Mouse (Mus musculus): ENCODE data around the gene Ccdc124.

DNA sequence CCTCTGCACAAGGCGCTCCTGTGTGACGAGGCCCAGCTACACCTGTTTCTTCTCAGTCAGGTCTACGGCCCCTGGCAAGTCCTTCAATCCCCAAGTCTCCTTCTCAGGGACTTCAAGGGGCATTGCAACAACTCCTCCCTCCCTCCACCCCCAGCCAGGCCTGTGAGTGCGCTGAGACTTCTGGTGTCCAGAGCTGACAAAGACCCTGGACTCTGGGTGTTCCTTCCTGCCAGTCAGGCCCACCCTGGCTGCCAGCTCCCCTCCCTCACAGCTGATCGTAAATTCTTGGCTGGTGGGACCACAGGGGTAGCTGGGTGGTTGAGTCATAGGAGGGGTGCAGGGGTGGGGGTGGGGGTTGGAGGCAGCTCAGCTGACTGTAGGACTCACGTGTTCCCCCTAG is 21.9 kb downstream of the Ccdc124 start:
- TF ChIP-seq CTCF (conservative IDR thresholded peaks at IDR 0.05 in 1 of 2, IDR thresholded peaks at IDR 0.05 in 1 of 2; ENCODE audit: low read depth in 2 of 2, low read length in 2 of 2) (no peak), ETS1 (conservative IDR thresholded peaks at IDR 0.05; ENCODE audit: low read depth, low read length) (no peak)

Measured in CH12.LX (cell line).